Mouse (Mus musculus) adrenal gland, postnatal 36 days (tissue): ENCODE measurements at regions not wholly inside any gene's neighbourhood (a gene's known extent, or its start where the extent isn't known, plus 50 kb on each side); places are given as distances from the start of the nearest gene placed in this dataset.

Source experiments
- DNase-seq, 2 experiments: peaks; one replicate each; pipeline ENCODE4 v3.0.0; 2021; ENCODE audit warnings: mixed read lengths in 1 of 2

DNA sequence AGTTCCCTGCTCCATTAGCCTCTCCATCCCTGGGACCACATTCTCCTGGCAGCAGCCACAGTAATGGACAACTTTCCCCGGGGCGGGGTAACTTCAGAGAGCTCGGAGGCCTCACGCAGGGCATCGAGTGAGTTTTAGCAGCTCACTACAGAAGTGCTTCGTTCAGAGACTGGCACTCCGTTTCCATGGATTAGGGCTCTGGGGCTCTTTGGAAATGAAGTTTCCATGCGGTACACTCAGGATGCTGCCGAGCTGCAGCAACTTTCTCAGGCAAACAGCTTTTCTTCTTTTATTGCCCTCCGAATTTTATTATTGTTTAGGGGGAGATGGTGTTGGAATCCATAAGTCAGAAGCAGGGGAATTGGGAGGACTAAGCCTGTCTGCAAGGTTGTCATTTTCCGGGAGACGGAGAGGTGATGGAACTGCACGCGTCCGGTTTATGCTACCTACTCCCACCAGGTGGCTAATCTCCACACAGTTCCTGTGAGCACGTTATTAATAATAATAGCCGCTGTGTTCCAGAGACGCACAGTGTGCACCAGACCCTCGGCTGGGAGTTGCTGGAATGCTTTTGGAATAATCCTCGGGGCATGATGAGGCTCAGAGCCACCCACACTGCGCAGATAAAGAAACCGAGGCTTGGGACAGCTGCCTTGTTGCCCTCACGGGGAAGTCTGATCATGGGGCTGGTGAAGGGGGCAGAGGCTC lies 460.4 kb upstream of the 3110018I06Rik start:
- DNase-seq = no peak

DNA sequence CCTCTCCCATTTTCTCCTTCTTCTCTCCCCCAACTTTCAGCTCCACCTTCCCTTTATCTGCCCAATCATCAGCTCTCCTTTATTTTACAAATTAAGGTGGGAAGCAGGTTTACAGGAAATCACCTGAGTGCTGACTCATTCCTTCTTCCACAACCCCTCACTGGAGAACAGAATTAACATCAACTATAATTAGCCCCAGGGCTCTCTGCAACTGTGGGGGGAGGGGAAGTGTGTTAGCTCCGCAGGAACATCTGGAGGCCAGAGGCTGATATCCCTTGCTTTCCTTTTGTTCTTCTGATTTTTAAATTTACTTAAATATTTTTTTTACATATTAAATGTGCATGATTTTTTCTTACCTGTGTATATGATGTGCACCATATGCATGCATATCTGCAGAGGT lies 459.4 kb upstream of the 3110018I06Rik start:
- no peak for DNase-seq

DNA sequence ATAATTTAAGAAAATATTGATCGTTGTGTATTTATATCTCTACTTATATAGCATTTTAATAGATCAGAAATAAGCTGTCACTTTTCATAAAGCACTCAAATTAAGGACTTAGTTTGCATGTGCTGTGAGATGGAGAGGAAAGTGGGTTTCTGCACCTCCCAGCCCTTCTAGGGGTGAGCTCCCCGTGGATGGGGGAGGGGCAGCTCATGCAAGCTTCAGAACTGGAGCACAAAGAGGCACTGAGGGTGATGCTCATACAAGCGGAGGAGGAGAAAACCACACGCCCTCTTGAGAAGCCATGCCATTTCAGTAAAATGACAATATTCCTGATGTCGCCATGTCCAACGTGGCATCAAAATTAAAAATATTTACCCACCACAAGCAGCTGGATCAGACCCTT lies 452.1 kb upstream of the 3110018I06Rik start:
- DNase-seq = no peak

- no peak for DNase-seq
Measured at GRCm38 (mm10) chr12:107041927-107042652, 446.3 kb upstream of the 3110018I06Rik start.

DNA sequence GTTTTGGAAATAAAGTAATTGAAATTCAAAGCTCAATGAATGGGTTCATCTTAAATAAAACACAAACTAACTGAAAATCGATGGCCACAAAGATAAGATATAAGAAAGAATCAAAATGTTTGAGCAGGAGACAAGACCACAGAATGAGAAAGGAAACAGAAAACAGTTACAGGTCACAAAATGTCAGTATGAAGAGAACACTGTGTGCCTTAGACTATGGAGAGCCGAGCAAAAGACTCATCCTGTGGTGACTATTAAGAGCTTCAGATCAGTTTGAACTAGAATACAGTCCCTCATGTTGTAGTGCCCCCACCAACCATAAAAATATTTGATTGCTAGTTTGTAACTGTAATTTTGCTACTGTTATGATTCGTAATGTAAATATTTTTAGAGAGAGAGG lies 441.9 kb upstream of the 3110018I06Rik start:
- no peak for DNase-seq

DNA sequence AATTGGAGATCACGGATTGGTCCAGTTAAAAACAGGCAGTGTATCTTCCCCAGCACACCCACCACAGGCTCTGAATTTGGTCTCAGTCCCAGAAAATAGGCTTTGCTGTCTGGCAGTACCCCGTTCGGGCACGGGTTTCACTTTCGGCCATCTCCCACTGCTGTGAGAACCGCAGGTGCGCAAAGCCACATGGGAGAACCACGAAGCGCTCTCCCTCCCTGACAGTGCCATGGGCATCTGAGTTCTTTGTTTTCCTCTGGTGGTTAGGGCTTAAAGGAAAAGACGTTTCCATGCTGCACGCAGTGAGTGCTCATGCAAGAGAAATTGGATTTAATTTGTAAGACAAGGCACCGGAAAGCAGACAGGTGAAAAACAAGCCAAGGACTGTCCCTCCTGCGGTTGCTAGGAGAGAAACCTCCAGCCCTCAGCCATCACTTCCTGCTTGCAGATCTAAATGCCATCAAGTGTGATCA lies 441.3 kb upstream of the 3110018I06Rik start:
- no peak for DNase-seq

- DNase-seq = no peak
Measured at GRCm38 (mm10) chr12:107050891-107051635, 437.4 kb upstream of the 3110018I06Rik start.

DNA sequence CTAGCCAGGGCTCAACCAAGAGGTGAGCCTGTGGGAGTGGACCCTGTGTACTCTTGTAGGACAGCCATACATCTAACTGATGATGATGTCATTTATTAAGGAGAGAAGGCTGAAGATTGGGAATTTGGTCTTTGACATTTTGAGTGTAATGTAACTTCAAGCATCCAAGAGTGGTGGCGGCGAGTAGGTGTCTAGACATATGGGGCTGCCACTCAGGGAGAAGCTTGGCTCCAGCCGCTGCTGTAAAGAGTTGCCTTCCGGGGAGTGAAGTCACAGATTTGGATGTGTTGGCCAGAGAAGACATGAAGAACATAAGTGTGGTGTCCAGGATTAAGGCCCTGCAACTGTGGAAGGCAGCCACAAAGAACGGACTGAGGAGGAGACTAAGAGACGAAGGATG lies 436.3 kb upstream of the 3110018I06Rik start:
- no peak for DNase-seq

DNA sequence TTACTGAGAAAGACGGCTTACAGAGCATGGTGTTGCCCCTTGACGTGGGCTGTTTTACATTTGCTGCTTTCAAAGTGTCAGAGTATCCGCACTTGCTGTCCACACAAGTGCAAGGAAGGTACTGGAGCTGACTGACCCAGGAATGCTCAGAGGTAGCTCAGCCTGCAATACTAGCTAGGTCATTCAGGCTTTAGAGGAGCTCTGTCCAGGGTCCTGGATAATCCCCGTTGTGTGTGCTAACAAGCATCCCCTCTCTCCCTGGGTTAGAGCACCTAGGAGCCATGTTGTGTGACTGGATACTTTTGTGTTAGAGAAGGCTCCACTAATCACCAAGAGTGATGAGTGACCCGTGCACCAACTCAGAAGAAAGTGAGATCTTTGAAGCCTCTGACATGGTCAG lies 431.9 kb upstream of the 3110018I06Rik start:
- DNase-seq = peak; percentile 2 to 33

DNA sequence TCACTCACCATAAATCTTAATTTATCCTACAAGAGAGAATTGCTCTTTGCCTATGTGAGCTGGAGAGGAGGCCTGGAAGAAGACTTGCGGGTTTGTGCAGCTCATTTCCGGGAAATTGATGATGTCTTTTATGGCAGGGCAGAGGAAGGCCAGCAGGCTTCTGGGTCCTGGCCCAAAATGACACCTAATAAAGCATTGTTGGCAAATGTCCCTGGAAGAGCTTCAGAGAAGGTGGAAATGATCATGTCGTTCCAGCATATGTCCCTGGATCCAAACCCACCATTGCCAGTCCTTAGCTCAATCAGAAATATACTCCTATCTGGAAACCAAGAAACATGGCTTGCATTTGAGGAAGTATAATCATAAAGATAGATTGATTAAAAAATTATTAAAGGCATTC lies 427.9 kb upstream of the 3110018I06Rik start:
- DNase-seq = no peak

- no peak for DNase-seq
Measured at GRCm38 (mm10) chr12:107067346-107067745, 421.1 kb upstream of the 3110018I06Rik start.

DNA sequence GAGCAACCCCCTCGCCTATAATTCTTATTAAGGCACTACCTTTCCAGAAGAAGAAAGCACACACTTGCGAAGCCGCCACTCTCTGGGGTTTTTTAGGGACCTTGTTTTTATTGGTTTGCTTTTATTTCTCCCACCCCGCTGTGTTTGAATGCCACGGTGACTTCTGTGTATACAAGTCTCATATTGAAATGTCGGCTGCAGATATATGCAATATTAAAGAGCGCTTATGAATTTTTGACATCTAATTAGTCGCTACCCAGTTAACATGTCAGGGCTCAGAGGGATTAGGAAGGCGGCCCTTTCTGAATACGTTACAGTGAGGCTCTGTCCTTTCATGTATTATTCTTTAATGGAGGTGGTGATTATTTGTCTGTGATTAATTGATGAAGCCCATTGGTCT lies 405.9 kb upstream of the 3110018I06Rik start:
- no peak for DNase-seq

GRCm38 (mm10) chr12:107085058-107085905 lies 403.1 kb upstream of the 3110018I06Rik start:
- DNase-seq = no peak

DNA sequence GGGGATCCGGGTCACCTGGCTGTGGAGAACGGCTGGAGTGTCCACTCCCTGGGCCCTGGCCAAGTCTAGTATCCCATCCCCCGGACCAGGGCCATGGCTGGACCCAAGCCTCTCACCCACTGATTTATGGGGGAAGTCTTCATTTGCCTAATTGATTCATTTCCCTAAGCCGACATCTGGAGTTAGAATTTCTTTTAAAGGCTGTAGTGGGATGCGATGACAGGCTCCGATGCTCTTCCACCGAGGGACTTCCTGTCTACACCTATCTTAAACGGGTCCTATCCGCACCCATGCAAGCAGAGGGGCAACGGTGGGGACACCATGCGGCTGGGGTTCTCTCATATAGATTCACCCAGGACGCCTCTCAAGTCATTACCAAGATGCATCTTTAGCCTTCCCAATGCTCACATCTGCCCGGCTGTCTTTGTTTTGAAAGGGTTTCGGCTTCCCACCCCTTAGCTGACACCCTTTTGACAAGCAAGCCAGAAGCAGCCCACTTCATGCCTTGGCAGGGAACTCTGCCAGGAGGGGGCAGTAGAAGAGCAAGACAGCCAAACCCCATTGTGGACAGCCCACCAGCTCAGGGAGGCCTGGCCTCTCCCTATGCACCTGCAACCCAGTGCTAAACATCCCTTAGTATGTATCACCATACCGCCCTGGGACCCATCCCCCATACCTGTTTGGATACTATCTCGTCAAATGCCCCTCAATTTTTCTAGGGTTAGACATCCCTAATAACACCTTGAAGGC lies 402.4 kb upstream of the 3110018I06Rik start:
- DNase-seq = peak; percentile 18 to 63

GRCm38 (mm10) chr12:107092151-107092550 lies 396.3 kb upstream of the 3110018I06Rik start:
- DNase-seq = no peak

- DNase-seq = no peak
Measured at GRCm38 (mm10) chr12:107093326-107093725, 395.1 kb upstream of the 3110018I06Rik start.

DNA sequence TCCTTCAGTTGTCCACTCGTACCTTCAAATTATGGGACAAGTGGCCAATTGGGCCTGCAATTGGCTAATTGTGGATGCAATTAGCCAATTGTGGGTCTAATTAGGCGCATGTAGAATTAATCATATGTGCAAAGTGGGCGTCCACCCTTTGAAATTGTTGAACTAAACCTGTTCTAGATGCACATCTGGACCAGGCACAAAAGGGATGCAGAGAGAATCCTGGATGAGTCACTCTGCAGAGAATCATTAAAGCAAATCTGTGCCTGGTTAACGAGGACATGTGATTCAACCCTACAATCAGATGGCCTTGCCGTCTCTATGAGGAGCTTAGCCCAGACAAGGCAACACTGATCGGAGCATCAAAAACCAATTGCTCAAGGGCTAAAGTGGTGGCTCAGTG lies 393.0 kb upstream of the 3110018I06Rik start:
- no peak for DNase-seq

- DNase-seq = no peak
Measured at GRCm38 (mm10) chr12:107104570-107104969, 383.9 kb upstream of the 3110018I06Rik start.

GRCm38 (mm10) chr12:107105017-107105416 lies 383.4 kb upstream of the 3110018I06Rik start:
- DNase-seq = no peak

- no peak for DNase-seq
Measured at GRCm38 (mm10) chr12:107111908-107112770, 376.3 kb upstream of the 3110018I06Rik start.
